Mouse (Mus musculus) olfactory bulb, adult 2 months (tissue): ENCODE results near the gene Ppan. TPM values are rescaled to one million over a fixed set of nuclear protein-coding genes. Genes with fewer than 3 reads are reported as not detected.

Source experiments
- H3K27ac ChIP-seq: fragments of 200-500 bp; 2 replicates; pipeline ENCODE4 v1.5.1; 2012; ENCODE audit warnings: low read depth, low read length; ENCODE audit not compliant: insufficient read depth
- H3K4me1 ChIP-seq: fragments of 200-500 bp; 2 replicates; pipeline ENCODE4 v1.6.1; 2012; ENCODE audit warnings: low read length; ENCODE audit not compliant: control insufficient read depth, insufficient read depth
- H3K4me3 ChIP-seq: fragments of 200-500 bp; 2 replicates; pipeline ENCODE4 v1.5.1; 2012; ENCODE audit warnings: mild to moderate bottlenecking, low read depth, low read length, moderate library complexity; ENCODE audit not compliant: insufficient read depth
- CTCF ChIP-seq: fragments of 200-500 bp; IDR thresholded peaks from 2 replicates; pipeline ENCODE4 v1.5.1; 2012; ENCODE audit warnings: low read depth, mild to moderate bottlenecking, low read length, moderate library complexity; ENCODE audit not compliant: insufficient read depth
- POLR2A ChIP-seq: fragments of 200-500 bp; IDR thresholded peaks from 2 replicates; pipeline ENCODE4 v1.6.1; 2012; ENCODE audit warnings: mild to moderate bottlenecking, low read depth, low read length, moderate library complexity; ENCODE audit not compliant: insufficient read depth
- WGBS: fragments of 180-500 bp; shearing (Covaris S2); methylation state at CpG from one replicate; pipeline ENCODE4 v1.1.7; 2018; 5-methylcytosine and 5-hydroxymethylcytosine counted together
- polyA plus RNA-seq: library from polyadenylated mRNA; stranded (reverse); fragments of >200 nt; gene quantifications from 2 replicates; pipeline ENCODE4 v1.2.4, GENCODE M21; 2012; ENCODE audit warnings: low replicate concordance; ENCODE audit not compliant: missing spikeins, insufficient read depth, insufficient read length

The Ppan gene
- polyA plus RNA-seq, 1 experiment: not detected

DNA sequence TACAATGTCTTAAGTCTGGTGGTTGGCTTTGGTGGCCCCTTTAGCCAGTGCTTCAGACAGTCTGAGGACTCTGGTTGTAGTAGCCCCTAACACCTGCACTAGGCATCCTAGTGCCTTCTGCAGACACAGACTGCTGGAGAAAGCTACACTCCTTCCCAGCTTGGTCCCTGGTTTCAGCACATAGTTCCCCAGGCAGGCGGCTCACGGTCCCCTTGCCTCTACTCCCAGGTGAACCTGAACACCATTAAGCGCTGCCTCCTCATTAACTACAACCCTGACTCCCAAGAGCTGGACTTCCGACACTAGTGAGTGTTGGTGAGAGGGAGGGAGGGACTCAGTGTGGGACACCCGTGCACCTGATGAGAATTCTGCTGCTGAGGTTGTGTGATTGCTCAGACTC lies 2.4 kb downstream of the Ppan start:
- H3K4me3 ChIP-seq: no peak overlapping the region
- H3K27ac ChIP-seq: no peak overlapping the region
- WGBS: 92% methylated on average over 5 of the region's 5 CpGs
- peaks cover 8% of the 10 kb centered on the region; the same call in 1 of the 2 replicates for H3K4me1 ChIP-seq
- no peak for TF ChIP-seq POLR2A

DNA sequence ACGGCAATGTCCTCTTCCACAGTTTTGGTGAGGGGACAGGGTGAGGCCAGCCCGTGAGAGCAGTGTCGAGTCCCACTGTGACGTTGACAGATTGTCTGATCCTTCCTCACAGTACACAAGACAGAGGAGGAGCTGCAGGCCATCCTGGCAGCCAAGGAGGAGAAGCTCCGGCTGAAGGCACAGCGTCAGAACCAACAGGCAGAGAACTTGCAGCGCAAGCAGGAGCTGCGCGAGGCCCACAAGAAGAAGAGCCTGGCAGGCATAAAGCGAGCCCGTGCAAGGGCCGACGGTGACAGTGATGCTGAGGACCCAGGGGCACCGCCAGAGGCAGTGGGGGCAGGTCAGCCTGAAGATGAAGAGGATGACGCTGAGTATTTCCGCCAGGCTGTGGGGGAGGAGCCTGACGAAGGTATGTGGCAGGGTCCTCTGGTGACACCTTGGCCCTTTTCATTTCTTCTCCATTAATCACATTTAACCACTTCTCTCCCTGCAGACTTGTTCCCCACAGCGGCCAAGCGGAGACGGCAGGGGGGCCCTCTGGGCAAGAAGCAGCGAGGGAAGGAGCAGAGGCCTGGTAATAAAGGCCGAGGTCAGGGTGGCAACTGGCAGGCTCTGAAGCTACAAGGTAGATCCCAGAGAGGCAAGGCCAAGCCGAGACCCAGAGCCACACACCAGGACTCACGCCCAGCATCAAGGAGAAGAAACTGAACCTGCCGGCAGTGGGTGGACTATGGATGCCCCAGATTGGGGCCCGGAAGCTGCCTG lies 3.5 kb downstream of the Ppan start:
- Histone ChIP-seq H3K4me1 (peaks cover 12% of the 10 kb centered on the region; the same call in 1 of the 2 replicates), H3K4me3 (no peak overlapping the region), H3K27ac (no peak overlapping the region)
- 79% methylated on average over 26 of the region's 26 CpGs for WGBS
- TF ChIP-seq POLR2A: no peak
- no peak for TF ChIP-seq CTCF

GRCm38 (mm10) chr9:20892104-20892653 lies 4.2 kb downstream of the Ppan start:
- TF ChIP-seq POLR2A: no peak
- no peak overlapping the region for H3K27ac ChIP-seq
- H3K4me1 ChIP-seq: peaks cover 13% of the 10 kb centered on the region; the same call in 1 of the 2 replicates
- WGBS: 74% methylated on average over 5 of the region's 5 CpGs
- no peak overlapping the region for H3K4me3 ChIP-seq

GRCm38 (mm10) chr9:20893069-20893468 lies 5.1 kb downstream of the Ppan start:
- WGBS: 58% methylated on average over 5 of the region's 5 CpGs
- H3K4me1 ChIP-seq: peaks cover 20% of the 10 kb centered on the region
- H3K4me3 ChIP-seq: no peak overlapping the region
- no peak overlapping the region for H3K27ac ChIP-seq
- TF ChIP-seq POLR2A (no peak), CTCF (no peak)

- no peak overlapping the region for H3K27ac ChIP-seq
- no peak for TF ChIP-seq CTCF
- TF ChIP-seq POLR2A: no peak
- WGBS: 86% methylated on average over 13 of the region's 13 CpGs
- no peak overlapping the region for H3K4me3 ChIP-seq
- H3K4me1 ChIP-seq: peaks cover 20% of the 10 kb centered on the region
Measured at GRCm38 (mm10) chr9:20893590-20894343, 5.8 kb downstream of the Ppan start.

- TF ChIP-seq POLR2A (no peak), CTCF (no peak)
- Histone ChIP-seq H3K4me1 (peaks cover 13% of the 10 kb centered on the region), H3K27ac (no peak overlapping the region), H3K4me3 (no peak overlapping the region)
- WGBS: 87% methylated on average over 15 of the region's 15 CpGs
Measured at GRCm38 (mm10) chr9:20894629-20895028, 6.7 kb downstream of the Ppan start.

- 95% methylated on average over 9 of the region's 9 CpGs for WGBS
- Histone ChIP-seq H3K27ac (no peak overlapping the region), H3K4me3 (no peak overlapping the region), H3K4me1 (peaks cover 12% of the 10 kb centered on the region)
- TF ChIP-seq POLR2A (no peak), CTCF (no peak)
Measured at GRCm38 (mm10) chr9:20895382-20895781, 7.4 kb downstream of the Ppan start.

DNA sequence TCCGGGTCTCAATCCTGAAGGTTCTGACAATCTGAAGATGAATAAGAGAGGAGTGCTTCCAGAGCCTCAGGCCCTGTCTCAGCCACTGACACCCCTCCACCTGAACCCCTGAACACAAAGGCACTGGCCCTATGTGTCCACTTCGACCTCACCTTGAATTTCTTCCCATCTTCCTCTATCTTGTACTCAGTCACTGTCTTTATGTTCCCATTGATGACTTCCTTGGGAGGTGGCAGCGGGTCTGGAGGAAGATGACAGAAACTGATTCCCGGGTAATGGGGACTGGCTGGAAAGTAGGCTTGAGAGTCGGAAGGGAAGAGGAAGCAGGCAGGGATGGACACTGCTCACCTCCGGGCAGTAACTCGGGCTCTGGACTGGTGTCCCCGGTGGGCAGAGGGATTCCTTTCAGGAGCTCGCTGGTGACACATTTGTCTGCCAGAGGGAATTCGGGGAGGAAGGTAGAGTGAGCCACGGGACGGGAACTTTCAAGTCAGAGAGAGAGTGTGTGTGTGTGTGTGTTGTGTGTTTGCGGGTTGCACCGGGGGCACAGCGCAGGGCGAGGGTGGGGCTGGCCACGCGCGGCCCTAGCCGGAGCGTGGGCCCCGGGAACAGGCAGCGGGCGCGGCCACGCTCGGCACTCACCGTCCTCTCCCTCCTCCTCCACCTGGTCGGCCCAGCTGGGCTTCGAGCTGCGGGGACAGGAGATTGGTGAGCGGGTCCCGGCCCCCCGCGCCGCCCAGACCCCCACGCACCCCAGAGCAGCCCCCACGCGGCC lies 9.9 kb downstream of the Ppan start:
- Histone ChIP-seq H3K27ac (no peak overlapping the region), H3K4me1 (peaks cover 14% of the 10 kb centered on the region), H3K4me3 (peak overlapping the region; percentile 82)
- TF ChIP-seq POLR2A (no peak), CTCF (no peak)
- WGBS: 5% methylated on average over 39 of the region's 39 CpGs

- H3K4me1 ChIP-seq: peaks cover 14% of the 10 kb centered on the region
- H3K4me3 ChIP-seq: peak within 1 kb of the TSS; percentile 82
- WGBS: 3% methylated on average over 34 of the region's 34 CpGs
- peak; percentile 75 for TF ChIP-seq CTCF
- TF ChIP-seq POLR2A: peak; percentile 43; the same call in 1 of the 2 replicates
- no peak within 1 kb of the TSS for H3K27ac ChIP-seq
Measured at GRCm38 (mm10) chr9:20898511-20899073, 10.6 kb downstream of the Ppan start, which contains the start of gene Eif3g. Eif3g (minus strand) TSS chr9:20898623.
